Mouse (Mus musculus): ENCODE results near the gene Pecam1. TPM values are rescaled to one million over a fixed set of nuclear protein-coding genes. Genes with fewer than 3 reads are reported as not detected.
"Not testable (repeated sequence)": the region's sequence is repeated elsewhere in the genome, so short reads cannot be mapped to it uniquely, and the experiment has no call there.

The Pecam1 gene
- polyA plus RNA-seq, 1 experiment, result 57.9 TPM

- H3K27ac ChIP-seq (ENCODE audit: control insufficient read depth, insufficient read depth, low read length), result peak overlapping the region; percentile 75
- under 1% methylated on average over 65 of the region's 65 CpGs for WGBS
- H3K4me3 ChIP-seq (ENCODE audit: control insufficient read depth, insufficient read depth, low read length), result peak overlapping the region; percentile 78
- peak; percentile 88 for DNase-seq
- TF ChIP-seq POLR2A (IDR thresholded peaks at IDR 0.05; ENCODE audit: control insufficient read depth, extremely low read depth, insufficient read depth, low read length, poor library complexity) (peak; percentile 72), CTCF (IDR thresholded peaks at IDR 0.05; ENCODE audit: borderline replicate concordance, control insufficient read depth, extremely low read depth, insufficient read depth, low read length, poor library complexity) (0 out of 2 replicates have a peak, but pooled peaks have one; percentile 34)
- peaks cover 49% of the 10 kb centered on the region for H3K36me3 ChIP-seq (ENCODE audit: control insufficient read depth, insufficient read depth, low read length)
- H3K27me3 ChIP-seq (ENCODE audit: control insufficient read depth, insufficient read depth, low read length), result no peaks in the 10 kb centered on the region
- 0 out of 2 replicates have a peak, but pooled peaks cover 2% of the 10 kb centered on the region for H3K4me1 ChIP-seq (replicated peaks; ENCODE audit: control insufficient read depth, insufficient read depth, low read length)
These were observed 37.0 kb upstream of the Pecam1 start for GRCm38 (mm10) chr11:106787131-106788025.

GRCm38 (mm10) chr11:106785043-106785442, 34.6 kb upstream of the Pecam1 start:
- Histone ChIP-seq H3K27ac (ENCODE audit: control insufficient read depth, insufficient read depth, low read length) (no peak overlapping the region), H3K27me3 (ENCODE audit: control insufficient read depth, insufficient read depth, low read length) (no peaks in the 10 kb centered on the region), H3K4me3 (ENCODE audit: control insufficient read depth, insufficient read depth, low read length) (no peak overlapping the region), H3K4me1 (replicated peaks; ENCODE audit: control insufficient read depth, insufficient read depth, low read length) (0 out of 2 replicates have a peak, but pooled peaks cover 2% of the 10 kb centered on the region), H3K36me3 (ENCODE audit: control insufficient read depth, insufficient read depth, low read length) (peaks cover 67% of the 10 kb centered on the region)
- DNase-seq, result no peak
- 73% methylated on average over 1 of the region's 1 CpGs for WGBS
- TF ChIP-seq POLR2A (IDR thresholded peaks at IDR 0.05; ENCODE audit: control insufficient read depth, extremely low read depth, insufficient read depth, low read length, poor library complexity) (no peak), CTCF (IDR thresholded peaks at IDR 0.05; ENCODE audit: borderline replicate concordance, control insufficient read depth, extremely low read depth, insufficient read depth, low read length, poor library complexity) (no peak)

GRCm38 (mm10) chr11:106784476-106784875, 34.0 kb upstream of the Pecam1 start:
- Histone ChIP-seq H3K27ac (ENCODE audit: control insufficient read depth, insufficient read depth, low read length) (no peak overlapping the region), H3K27me3 (ENCODE audit: control insufficient read depth, insufficient read depth, low read length) (no peaks in the 10 kb centered on the region), H3K36me3 (ENCODE audit: control insufficient read depth, insufficient read depth, low read length) (peaks cover 68% of the 10 kb centered on the region), H3K4me3 (ENCODE audit: control insufficient read depth, insufficient read depth, low read length) (no peak overlapping the region), H3K4me1 (replicated peaks; ENCODE audit: control insufficient read depth, insufficient read depth, low read length) (no peaks in the 10 kb centered on the region)
- no peak for DNase-seq
- 75% methylated on average over 2 of the region's 2 CpGs for WGBS
- TF ChIP-seq CTCF (IDR thresholded peaks at IDR 0.05; ENCODE audit: borderline replicate concordance, control insufficient read depth, extremely low read depth, insufficient read depth, low read length, poor library complexity) (no peak), POLR2A (IDR thresholded peaks at IDR 0.05; ENCODE audit: control insufficient read depth, extremely low read depth, insufficient read depth, low read length, poor library complexity) (no peak)

GRCm38 (mm10) chr11:106782841-106783764, 32.7 kb upstream of the Pecam1 start:
- Histone ChIP-seq H3K4me3 (ENCODE audit: control insufficient read depth, insufficient read depth, low read length) (no peak overlapping the region), H3K27ac (ENCODE audit: control insufficient read depth, insufficient read depth, low read length) (no peak overlapping the region), H3K27me3 (ENCODE audit: control insufficient read depth, insufficient read depth, low read length) (no peaks in the 10 kb centered on the region), H3K36me3 (ENCODE audit: control insufficient read depth, insufficient read depth, low read length) (peaks cover 68% of the 10 kb centered on the region), H3K4me1 (replicated peaks; ENCODE audit: control insufficient read depth, insufficient read depth, low read length) (no peaks in the 10 kb centered on the region)
- no peak for TF ChIP-seq CTCF (IDR thresholded peaks at IDR 0.05; ENCODE audit: borderline replicate concordance, control insufficient read depth, extremely low read depth, insufficient read depth, low read length, poor library complexity)
- TF ChIP-seq POLR2A (IDR thresholded peaks at IDR 0.05; ENCODE audit: control insufficient read depth, extremely low read depth, insufficient read depth, low read length, poor library complexity), result no peak
- WGBS, result 88% methylated on average over 9 of the region's 9 CpGs
- DNase-seq, result no peak

GRCm38 (mm10) chr11:106782271-106782670, 31.8 kb upstream of the Pecam1 start:
- DNase-seq; H3K27ac ChIP-seq (ENCODE audit: control insufficient read depth, insufficient read depth, low read length); H3K4me3 ChIP-seq (ENCODE audit: control insufficient read depth, insufficient read depth, low read length); H3K27me3 ChIP-seq (ENCODE audit: control insufficient read depth, insufficient read depth, low read length); H3K4me1 ChIP-seq (replicated peaks; ENCODE audit: control insufficient read depth, insufficient read depth, low read length): not testable (repeated sequence)
- WGBS, result 95% methylated on average over 7 of the region's 7 CpGs
- peaks cover 68% of the 10 kb centered on the region for H3K36me3 ChIP-seq (ENCODE audit: control insufficient read depth, insufficient read depth, low read length)

- DNase-seq, result no peak
- TF ChIP-seq CTCF (IDR thresholded peaks at IDR 0.05; ENCODE audit: borderline replicate concordance, control insufficient read depth, extremely low read depth, insufficient read depth, low read length, poor library complexity), result no peak
- TF ChIP-seq POLR2A (IDR thresholded peaks at IDR 0.05; ENCODE audit: control insufficient read depth, extremely low read depth, insufficient read depth, low read length, poor library complexity), result no peak
- H3K36me3 ChIP-seq (ENCODE audit: control insufficient read depth, insufficient read depth, low read length), result peaks cover 61% of the 10 kb centered on the region
- H3K27ac ChIP-seq (ENCODE audit: control insufficient read depth, insufficient read depth, low read length), result no peak overlapping the region
- 93% methylated on average over 6 of the region's 6 CpGs for WGBS
- no peaks in the 10 kb centered on the region for H3K4me1 ChIP-seq (replicated peaks; ENCODE audit: control insufficient read depth, insufficient read depth, low read length)
- no peak overlapping the region for H3K4me3 ChIP-seq (ENCODE audit: control insufficient read depth, insufficient read depth, low read length)
- no peaks in the 10 kb centered on the region for H3K27me3 ChIP-seq (ENCODE audit: control insufficient read depth, insufficient read depth, low read length)
These were observed 30.3 kb upstream of the Pecam1 start for GRCm38 (mm10) chr11:106780590-106781220.

Data from thymus, adult 2 months (tissue).